ENCODE assay signal across 21 mouse cellular contexts in the genomic region with DNA sequence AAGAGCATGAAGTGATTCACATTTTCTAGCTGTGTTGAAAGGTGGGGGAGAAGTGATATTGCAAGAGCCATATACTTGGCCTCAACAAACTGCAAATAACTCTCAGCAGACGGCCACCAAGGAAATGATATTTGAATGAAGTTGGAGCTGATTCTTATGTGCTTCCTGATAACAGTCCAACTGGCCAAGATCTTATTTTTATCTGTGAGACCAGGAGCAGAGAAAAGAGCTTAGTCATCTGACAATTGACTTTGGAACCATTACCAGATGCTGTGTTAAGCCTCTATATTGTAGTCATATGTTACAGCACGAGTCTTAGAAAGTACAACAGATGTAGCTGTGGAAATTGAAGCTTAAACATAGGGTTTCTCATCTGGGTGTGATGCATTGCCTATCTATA.
DNase-seq lines count a peak whose midpoint lies in the region; ATAC-seq and TF ChIP-seq lines count a peak whose summit lies in the region.
"Had no signal": no experiment of that assay in that cellular context is flagged by ENCODE, and none has a peak within 500 bp of the region (broad histone marks: within the 10 kb centered on the region; RNA-seq: fewer than 3 reads in every experiment).

No protein-coding gene starts in this region.

- no peak overlapping the region for H3K27ac ChIP-seq in left cerebral cortex, adult 2 months
- H3K27ac ChIP-seq: embryonic facial prominence, embryonic 13.5 days; heart, embryonic 15.5 days; hindbrain, postnatal 0 days; kidney, embryonic 15.5 days; limb, embryonic 15.5 days; macrophage; midbrain, embryonic 12.5 days had no signal

- H3K36me3 ChIP-seq in G1E (replicated peaks) = no peaks in the 10 kb centered on the region
- H3K36me3 ChIP-seq: embryonic facial prominence, embryonic 13.5 days; heart, embryonic 15.5 days; kidney, embryonic 15.5 days; limb, embryonic 15.5 days; midbrain, embryonic 12.5 days had no signal

- ATAC-seq in G1E (ENCODE audit: extremely low read depth, insufficient number of reproducible peaks, low FRiP score, poor library complexity, severe bottlenecking) = peak; percentile 74
- peak; percentile 87 for ATAC-seq in megakaryocyte-erythroid progenitor cell, adult 5-6 weeks (replicated peaks; ENCODE audit: low FRiP score, low TSS enrichment, poor library complexity, severe bottlenecking)
- ATAC-seq: hindbrain, postnatal 0 days; intestine, postnatal 0 days had no signal

- no peak overlapping the region for H3K4me3 ChIP-seq in left cerebral cortex, adult 2 months
- H3K4me3 ChIP-seq in G1E (ENCODE audit: low read depth, low read length) = no peak overlapping the region
- H3K4me3 ChIP-seq: embryonic facial prominence, embryonic 13.5 days; heart, embryonic 15.5 days; kidney, embryonic 15.5 days; limb, embryonic 15.5 days; midbrain, embryonic 12.5 days had no signal

- intact Hi-C loops in left cerebral cortex, adult 2 months (cut with DNase I) = no loop called here
- intact Hi-C loops in heart, postnatal 14 days (cut with DNase I) = no loop called here

- H3K4me1 ChIP-seq in G1E (ENCODE audit: insufficient read depth, low read depth, low read length) = no peaks in the 10 kb centered on the region
- H3K4me1 ChIP-seq: embryonic facial prominence, embryonic 13.5 days; heart, embryonic 15.5 days; kidney, embryonic 15.5 days; limb, embryonic 15.5 days; midbrain, embryonic 12.5 days had no signal

- no peaks in the 10 kb centered on the region for H3K27me3 ChIP-seq in G1E (ENCODE audit: insufficient read depth, low read length)
- H3K27me3 ChIP-seq: embryonic facial prominence, embryonic 13.5 days; heart, embryonic 15.5 days; kidney, embryonic 15.5 days; limb, embryonic 15.5 days; midbrain, embryonic 12.5 days had no signal

- peaks cover 4% of the 10 kb centered on the region; the same call in 1 of the 2 replicates for H3K9me3 ChIP-seq in G1E (replicated peaks)
- H3K9me3 ChIP-seq: embryonic facial prominence, embryonic 13.5 days; heart, embryonic 15.5 days; kidney, embryonic 15.5 days; limb, embryonic 15.5 days; midbrain, embryonic 12.5 days had no signal

- peak; percentile 11 to 15 for DNase-seq in left cerebral cortex, adult 9 months (ENCODE audit: low spot score in 2 of 2)
- DNase-seq in left cerebral cortex, adult 2 months (ENCODE audit: extremely low spot score in 1 of 2, low spot score in 2 of 2) = no peak
- no peak for DNase-seq in G1E (ENCODE audit: low spot score)
- DNase-seq in brain, adult 2 months (ENCODE audit: low read depth, low spot score) = peak; percentile 69
- DNase-seq in thymus, postnatal 10 days (ENCODE audit: low spot score in 2 of 2) = no peak
- no peak for DNase-seq in heart, postnatal 14 days
- DNase-seq: cerebellum, adult 2 months; gastrocnemius, postnatal 36 days; kidney, postnatal 4 days; layer of hippocampus, adult 9-11 months; retina, postnatal 1 day; thymus, postnatal 4 days had no signal

- TF ChIP-seq CTCF in left cerebral cortex, adult 2 months (IDR thresholded peaks at IDR 0.05) = no peak
- TF ChIP-seq CTCF in G1E (IDR thresholded peaks at IDR 0.05; ENCODE audit: low read depth, low read length) = no peak

Comparison
In these comparisons a context has a peak if more than half of its experiments do, and no peak if none do; other contexts are left out.
1. DNase-seq: peak in left cerebral cortex, adult 9 months (2 of 2) and brain, adult 2 months (single experiment); none in left cerebral cortex, adult 2 months (0 of 2), G1E (single experiment), thymus, postnatal 10 days (0 of 2) and heart, postnatal 14 days (0 of 2).